Mouse (Mus musculus) hindbrain, embryonic 16.5 days (tissue): ENCODE results near the gene Jph2. TPM values are rescaled to one million over a fixed set of nuclear protein-coding genes. Genes with fewer than 3 reads are reported as not detected.

ENCODE experiments used
- ATAC-seq: fragments of 200-750 bp; cut with Nextera tagmentation; 2 replicates; pipeline ENCODE4 v1.8.0; 2017; ENCODE audit warnings: moderate TSS enrichment, moderate library complexity
- H3K27ac ChIP-seq: fragments of 300-500 bp; sonication (generic); 2 replicates; pipeline ENCODE4 v1.5.1; 2014; ENCODE audit warnings: low read depth, mild to moderate bottlenecking, control low read depth, low read length, moderate library complexity
- H3K27me3 ChIP-seq: fragments of 300-500 bp; sonication (generic); replicated peaks from 2 replicates; pipeline ENCODE4 v1.6.1; 2014; ENCODE audit warnings: low read length; ENCODE audit not compliant: control insufficient read depth, insufficient read depth
- H3K36me3 ChIP-seq: fragments of 300-500 bp; sonication (generic); 2 replicates; pipeline ENCODE4 v1.6.1; 2014; ENCODE audit warnings: mild to moderate bottlenecking, low read length, moderate library complexity, mixed read lengths; ENCODE audit not compliant: control insufficient read depth, insufficient read depth
- H3K4me1 ChIP-seq: fragments of 300-500 bp; sonication (generic); 2 replicates; pipeline ENCODE4 v1.6.1; 2014; ENCODE audit warnings: low read depth, low read length; ENCODE audit not compliant: control insufficient read depth, insufficient read depth
- H3K4me2 ChIP-seq: fragments of 300-500 bp; sonication (generic); 2 replicates; pipeline ENCODE4 v1.6.1; 2014; ENCODE audit warnings: mild to moderate bottlenecking, low read length, control low read depth, moderate library complexity
- H3K4me3 ChIP-seq: fragments of 300-500 bp; sonication (generic); 2 replicates; pipeline ENCODE4 v1.5.1; 2014; ENCODE audit warnings: mild to moderate bottlenecking, low read length, control low read depth, moderate library complexity
- H3K9ac ChIP-seq: fragments of 300-500 bp; sonication (generic); 2 replicates; pipeline ENCODE4 v1.6.1; 2014; ENCODE audit warnings: low read depth, mild to moderate bottlenecking, control low read depth, low read length, moderate library complexity
- H3K9me3 ChIP-seq: fragments of 300-500 bp; sonication (generic); 2 replicates; pipeline ENCODE4 v1.6.1; 2014; ENCODE audit warnings: mild to moderate bottlenecking, low read length, moderate library complexity; ENCODE audit not compliant: control insufficient read depth
- WGBS: fragments of 180-500 bp; shearing (Covaris S2); extraction: QIAGEN DNeasy Blood & Tissue Kit; methylation state at CpG from one replicate; pipeline ENCODE4 v1.1.7; 2014; 5-methylcytosine and 5-hydroxymethylcytosine counted together
- polyA plus RNA-seq: library from polyadenylated mRNA; unstranded; fragments of >200 nt; fragmentation: Nextera tagmentation; extraction: Ambion mirVana; gene quantifications from 2 replicates; pipeline ENCODE4 v1.2.1, GENCODE M21; 2015

The Jph2 gene
- polyA plus RNA-seq, 1 experiment from 2014 or later = 1.0 TPM

DNA sequence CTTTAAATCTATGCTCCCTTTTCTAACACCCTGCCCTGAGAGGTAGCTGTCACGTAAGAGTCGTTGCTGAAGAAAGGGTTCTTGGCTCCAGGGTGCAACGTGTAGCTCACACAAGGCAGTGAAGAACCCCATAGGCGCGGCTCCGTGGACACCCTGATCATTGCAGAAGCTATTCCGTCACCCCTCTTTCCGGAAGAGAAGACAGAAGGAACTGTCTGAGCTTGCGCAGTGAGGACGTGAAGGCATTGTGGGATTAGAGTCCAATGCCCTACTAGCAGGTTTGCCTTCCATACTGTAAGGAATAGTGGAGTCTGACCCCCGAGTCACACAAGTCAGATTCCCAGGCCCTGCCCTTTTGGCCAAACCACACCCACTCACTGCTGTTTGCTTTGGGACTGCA lies 51.3 kb downstream of the Jph2 start:
- H3K27me3 ChIP-seq = no peaks in the 10 kb centered on the region; the same call in 1 of the 2 replicates
- no peaks in the 10 kb centered on the region for H3K9me3 ChIP-seq
- no peak for ATAC-seq
- H3K9ac ChIP-seq = no peak overlapping the region
- WGBS = 84% methylated on average over 11 of the region's 11 CpGs
- H3K36me3 ChIP-seq = no peaks in the 10 kb centered on the region
- no peak overlapping the region for H3K4me3 ChIP-seq
- no peak overlapping the region for H3K27ac ChIP-seq
- no peak overlapping the region for H3K4me2 ChIP-seq
- H3K4me1 ChIP-seq = no peaks in the 10 kb centered on the region

DNA sequence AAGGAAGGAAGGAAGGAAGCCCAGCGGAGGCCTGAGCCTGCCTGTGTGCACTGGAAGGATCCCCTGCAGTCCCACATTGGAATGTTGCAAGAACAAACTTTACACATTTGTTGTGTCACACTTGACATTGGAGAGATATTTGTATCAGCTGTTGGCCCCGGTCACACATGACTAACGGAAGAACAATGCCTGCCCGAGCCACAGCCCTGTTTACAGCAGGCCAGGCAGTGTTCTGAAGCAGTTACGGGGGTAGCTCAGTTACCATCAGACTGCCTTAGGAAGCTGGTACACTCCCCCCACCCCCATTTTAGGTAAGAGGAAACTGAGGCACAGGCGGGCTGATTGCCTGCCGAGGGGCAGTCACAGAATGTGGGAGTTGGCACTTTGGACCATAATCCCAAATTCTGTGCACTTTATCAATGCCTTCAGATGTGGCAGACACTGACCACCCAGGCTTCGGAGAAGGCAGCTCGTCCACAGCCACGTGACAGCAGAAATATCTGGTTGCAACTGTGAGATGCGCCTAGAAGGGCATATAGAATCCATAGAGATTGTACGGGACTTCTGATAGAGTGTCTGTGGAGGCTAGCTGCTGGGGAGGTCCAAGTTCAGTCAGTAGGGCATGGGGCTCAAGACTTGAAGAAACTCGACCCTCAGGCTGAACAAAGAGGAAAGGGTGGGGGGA lies 52.7 kb downstream of the Jph2 start:
- H3K4me1 ChIP-seq = peaks cover 3% of the 10 kb centered on the region; the same call in 1 of the 2 replicates
- no peak overlapping the region for H3K4me2 ChIP-seq
- no peaks in the 10 kb centered on the region for H3K36me3 ChIP-seq
- no peak overlapping the region for H3K9ac ChIP-seq
- no peak for ATAC-seq
- H3K27ac ChIP-seq = no peak overlapping the region
- peaks cover 5% of the 10 kb centered on the region for H3K27me3 ChIP-seq
- H3K9me3 ChIP-seq = no peaks in the 10 kb centered on the region
- H3K4me3 ChIP-seq = no peak overlapping the region
- WGBS = 75% methylated on average over 13 of the region's 13 CpGs

DNA sequence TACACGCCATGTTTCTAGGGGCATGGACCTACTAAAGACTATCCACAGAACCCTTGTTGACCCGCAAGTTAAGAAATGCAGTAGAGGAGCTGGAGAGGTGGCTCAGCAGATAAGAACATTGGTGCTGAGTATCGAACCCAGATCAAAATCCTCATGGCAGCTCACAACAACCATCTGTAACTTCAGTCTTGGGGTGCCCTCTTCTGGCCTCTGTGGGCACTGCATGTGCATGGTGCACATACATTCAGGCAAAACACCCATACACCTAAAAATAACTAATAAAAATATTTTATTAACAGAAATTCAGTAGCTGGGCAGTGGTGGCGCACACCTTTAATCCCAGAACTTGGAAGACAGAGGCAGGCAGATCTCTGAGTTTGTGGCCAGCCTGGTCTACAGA lies 54.1 kb downstream of the Jph2 start:
- Histone ChIP-seq H3K9me3 (no peaks in the 10 kb centered on the region), H3K4me3 (no peak overlapping the region), H3K9ac (no peak overlapping the region), H3K36me3 (no peaks in the 10 kb centered on the region), H3K4me1 (peaks cover 9% of the 10 kb centered on the region), H3K4me2 (no peak overlapping the region), H3K27me3 (peaks cover 18% of the 10 kb centered on the region), H3K27ac (no peak overlapping the region)
- WGBS = 84% methylated on average over 4 of the region's 4 CpGs
- no peak for ATAC-seq

DNA sequence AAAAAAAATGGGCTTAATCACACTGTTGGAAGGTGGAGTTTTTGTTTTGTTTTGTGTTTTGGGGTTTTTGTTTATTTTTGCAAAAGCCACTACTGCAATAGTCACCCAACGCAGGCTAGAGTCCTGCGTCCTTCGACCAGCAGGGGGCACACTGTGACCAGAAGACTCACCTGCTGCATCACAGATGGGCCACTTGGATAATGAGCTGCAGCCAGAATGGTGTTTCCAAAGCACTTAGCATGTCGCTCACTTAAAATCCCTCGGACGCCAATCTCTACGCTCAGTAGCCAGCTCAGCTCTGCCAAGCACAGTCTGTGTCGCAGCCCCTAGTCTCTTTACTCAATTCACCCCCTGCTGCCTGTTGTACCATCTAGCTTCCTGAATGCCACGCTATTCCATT lies 57.5 kb downstream of the Jph2 start:
- Histone ChIP-seq H3K9me3 (no peaks in the 10 kb centered on the region), H3K9ac (no peak overlapping the region), H3K4me1 (peaks cover 9% of the 10 kb centered on the region), H3K4me2 (no peak overlapping the region), H3K4me3 (no peak overlapping the region), H3K27me3 (peaks cover 35% of the 10 kb centered on the region), H3K36me3 (no peaks in the 10 kb centered on the region), H3K27ac (no peak overlapping the region)
- ATAC-seq = peak; percentile 85
- 23% methylated on average over 9 of the region's 9 CpGs for WGBS

DNA sequence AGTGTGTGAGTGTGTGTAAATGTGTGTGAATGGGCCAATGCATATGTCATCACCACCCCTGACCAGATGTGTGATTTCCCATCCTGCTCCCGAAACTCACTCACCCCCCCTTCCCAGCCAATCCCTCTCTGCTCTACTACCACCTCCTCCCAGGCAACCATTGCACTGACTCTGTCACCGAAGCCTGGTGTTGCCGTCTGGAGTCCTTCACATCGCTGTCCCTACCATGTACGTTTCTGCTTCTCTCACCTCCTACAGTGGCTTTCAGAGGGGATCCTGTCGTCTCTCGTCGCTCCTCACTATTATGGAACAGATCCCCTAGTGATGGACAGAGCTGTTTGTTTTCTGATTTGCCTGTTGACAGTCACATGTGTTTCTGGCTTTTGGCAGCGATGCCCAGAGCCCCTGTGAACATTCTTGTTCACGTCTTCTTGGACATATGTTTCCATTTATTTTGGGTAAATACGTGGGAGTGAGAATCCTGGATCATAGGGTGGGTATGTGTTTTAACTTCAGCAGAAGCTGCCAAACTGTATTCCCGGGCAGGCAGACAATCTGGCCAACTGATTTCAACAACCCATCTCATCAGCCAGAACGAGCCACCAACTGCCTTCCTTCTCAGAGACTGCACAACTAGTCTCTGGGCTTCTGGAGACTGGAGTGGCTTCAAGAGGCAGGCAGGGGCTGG lies 65.3 kb downstream of the Jph2 start:
- Histone ChIP-seq H3K4me1 (no peaks in the 10 kb centered on the region), H3K36me3 (no peaks in the 10 kb centered on the region), H3K27me3 (peaks cover 7% of the 10 kb centered on the region), H3K4me2 (no peak overlapping the region), H3K9ac (no peak overlapping the region), H3K4me3 (no peak overlapping the region), H3K27ac (no peak overlapping the region), H3K9me3 (no peaks in the 10 kb centered on the region)
- ATAC-seq = no peak
- WGBS = 65% methylated on average over 13 of the region's 13 CpGs

DNA sequence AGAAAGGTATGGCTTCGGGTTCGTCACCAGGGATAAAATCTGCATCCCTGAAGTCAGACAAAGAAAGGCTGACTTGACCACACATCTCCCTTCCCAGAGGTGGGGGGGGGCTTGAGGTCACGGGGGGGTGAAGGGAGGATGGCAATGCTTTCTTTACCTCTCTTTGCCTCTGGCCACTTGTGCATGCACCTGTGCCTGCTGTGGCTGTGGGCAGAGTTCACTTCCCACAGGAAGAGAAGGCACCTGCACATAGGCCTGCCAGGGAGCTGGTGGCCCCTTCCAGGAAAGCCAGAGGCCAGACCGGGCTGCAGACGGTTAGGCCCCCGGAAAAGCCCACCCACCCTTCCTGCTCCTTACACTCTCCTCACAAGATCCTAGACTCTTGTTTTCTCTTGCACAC lies 66.4 kb downstream of the Jph2 start:
- ATAC-seq = no peak
- Histone ChIP-seq H3K27ac (no peak overlapping the region), H3K9ac (no peak overlapping the region), H3K4me3 (no peak overlapping the region), H3K4me2 (no peak overlapping the region), H3K36me3 (no peaks in the 10 kb centered on the region), H3K4me1 (no peaks in the 10 kb centered on the region), H3K27me3 (no peaks in the 10 kb centered on the region; the same call in 1 of the 2 replicates), H3K9me3 (no peaks in the 10 kb centered on the region)
- 89% methylated on average over 6 of the region's 6 CpGs for WGBS

DNA sequence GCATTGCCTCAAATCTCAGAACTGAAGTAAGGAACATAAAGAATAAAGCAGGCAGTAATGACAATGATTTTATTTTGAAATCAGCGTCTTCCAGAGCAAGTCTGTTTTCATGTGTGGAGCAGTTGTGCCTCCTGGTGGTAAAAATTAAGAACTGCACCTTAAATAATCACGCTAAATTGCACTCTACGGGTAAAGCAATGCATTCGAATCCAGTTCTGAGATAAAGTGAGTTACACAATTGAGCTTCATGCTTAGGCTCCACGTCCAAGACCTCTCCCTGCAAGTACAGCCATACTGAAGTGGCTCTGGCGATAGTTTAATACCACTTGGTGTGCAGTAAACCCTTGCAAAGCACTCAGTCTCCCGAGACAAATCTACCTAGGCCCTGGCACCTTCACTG lies 67.1 kb downstream of the Jph2 start:
- ATAC-seq = no peak; the same call in 1 of the 2 replicates
- H3K4me3 ChIP-seq = no peak overlapping the region
- no peaks in the 10 kb centered on the region; the same call in 1 of the 2 replicates for H3K27me3 ChIP-seq
- no peaks in the 10 kb centered on the region for H3K9me3 ChIP-seq
- no peaks in the 10 kb centered on the region for H3K36me3 ChIP-seq
- H3K27ac ChIP-seq = no peak overlapping the region
- 21% methylated on average over 7 of the region's 7 CpGs for WGBS
- no peak overlapping the region for H3K4me2 ChIP-seq
- H3K9ac ChIP-seq = no peak overlapping the region
- H3K4me1 ChIP-seq = no peaks in the 10 kb centered on the region

DNA sequence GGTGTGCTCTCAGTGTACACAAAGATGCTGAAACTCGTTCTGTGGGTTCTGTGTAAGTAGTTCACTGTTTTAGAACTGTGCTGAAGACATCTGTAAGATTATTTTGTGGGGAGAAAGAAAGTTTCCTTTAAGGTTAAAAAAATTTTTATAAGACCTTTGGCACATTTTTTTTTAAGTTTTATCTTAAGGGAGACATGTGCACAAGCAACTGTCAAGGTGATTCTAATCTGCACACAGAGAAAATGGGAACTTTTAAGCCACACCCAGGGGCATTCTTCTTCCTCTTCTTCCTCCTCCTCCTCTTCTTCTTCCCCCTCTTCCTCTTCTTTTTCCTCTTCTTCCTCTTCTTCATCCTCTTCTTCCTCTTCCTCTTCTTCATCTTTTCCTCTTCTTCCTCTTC lies 74.6 kb downstream of the Jph2 start:
- peaks cover 6% of the 10 kb centered on the region for H3K27me3 ChIP-seq
- ATAC-seq = no peak
- 50% methylated on average over 1 of the region's 1 CpGs for WGBS

DNA sequence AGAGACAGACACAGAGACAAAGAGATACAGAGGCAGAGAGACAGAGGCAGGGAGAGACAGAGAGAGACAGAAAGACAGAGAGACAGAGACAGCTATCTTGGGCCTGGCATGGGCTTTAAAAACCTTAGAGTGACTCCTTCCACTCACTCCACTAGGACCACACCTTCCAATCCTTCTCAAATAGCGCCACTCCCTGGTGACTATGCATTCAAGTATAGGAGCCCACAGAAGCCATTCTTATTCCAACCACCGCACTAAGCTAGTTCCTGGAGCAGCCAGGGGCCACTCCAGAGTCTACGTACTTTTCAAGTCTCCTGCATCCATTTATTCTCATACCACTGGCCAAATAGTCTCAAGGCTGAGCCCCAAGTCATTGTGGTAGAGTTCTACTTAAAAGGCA lies 79.0 kb downstream of the Jph2 start:
- peaks cover 6% of the 10 kb centered on the region for H3K27me3 ChIP-seq
- 85% methylated on average over 3 of the region's 3 CpGs for WGBS

More for the DNA sequence above, 74.6 kb downstream of the Jph2 start:
- Histone ChIP-seq H3K36me3 (no peaks in the 10 kb centered on the region), H3K4me2 (no peak overlapping the region), H3K27ac (no peak overlapping the region), H3K4me3 (no peak overlapping the region), H3K4me1 (no peaks in the 10 kb centered on the region), H3K9ac (no peak overlapping the region), H3K9me3 (no peaks in the 10 kb centered on the region)

More for the DNA sequence above, 79.0 kb downstream of the Jph2 start:
- ATAC-seq = no peak
- Histone ChIP-seq H3K9me3 (no peaks in the 10 kb centered on the region), H3K4me1 (no peaks in the 10 kb centered on the region), H3K27ac (no peak overlapping the region), H3K9ac (no peak overlapping the region), H3K36me3 (no peaks in the 10 kb centered on the region), H3K4me2 (no peak overlapping the region), H3K4me3 (no peak overlapping the region)
